Mouse (Mus musculus): ENCODE results near the gene Ovol3. TPM values are rescaled to one million over a fixed set of nuclear protein-coding genes. Genes with fewer than 3 reads are reported as not detected.
"Not testable (repeated sequence)": the region's sequence is repeated elsewhere in the genome, so short reads cannot be mapped to it uniquely, and the experiment has no call there.

The Ovol3 gene
- not detected for total RNA-seq (2021)
- long read RNA-seq, experiment 1 = 0 reads
- long read RNA-seq, experiment 2 = 0 reads

DNA sequence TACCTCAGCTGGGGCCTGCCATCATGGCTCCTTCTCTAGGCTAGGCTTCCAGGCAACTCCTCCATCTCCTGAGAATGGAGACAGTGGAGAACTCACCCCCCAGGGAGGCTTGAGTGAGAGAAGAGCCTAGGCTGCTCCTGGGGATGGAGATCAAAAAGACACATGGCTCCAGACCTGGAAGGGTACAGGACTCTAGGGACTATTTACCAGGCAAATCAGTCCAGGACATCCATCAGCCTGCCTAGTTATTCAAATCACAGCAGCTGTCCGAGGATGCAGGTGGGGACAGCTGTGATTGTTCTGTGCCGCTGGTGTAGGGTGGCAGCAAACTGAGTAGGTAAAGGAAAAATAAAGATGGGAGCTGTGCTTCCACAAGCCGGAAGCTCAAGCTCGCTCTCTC, at the start of gene Ovol3:
TSS of gene Ovol3 (minus strand) at position 101 of the 400 bp plus-strand sequence.
- DNase-seq (ENCODE audit: low spot score in 2 of 2) = no peak

- DNase-seq (ENCODE audit: low spot score in 2 of 2) = no peak
These were observed 47.2 kb upstream of the Ovol3 start for GRCm38 (mm10) chr7:30282740-30283139.

DNA sequence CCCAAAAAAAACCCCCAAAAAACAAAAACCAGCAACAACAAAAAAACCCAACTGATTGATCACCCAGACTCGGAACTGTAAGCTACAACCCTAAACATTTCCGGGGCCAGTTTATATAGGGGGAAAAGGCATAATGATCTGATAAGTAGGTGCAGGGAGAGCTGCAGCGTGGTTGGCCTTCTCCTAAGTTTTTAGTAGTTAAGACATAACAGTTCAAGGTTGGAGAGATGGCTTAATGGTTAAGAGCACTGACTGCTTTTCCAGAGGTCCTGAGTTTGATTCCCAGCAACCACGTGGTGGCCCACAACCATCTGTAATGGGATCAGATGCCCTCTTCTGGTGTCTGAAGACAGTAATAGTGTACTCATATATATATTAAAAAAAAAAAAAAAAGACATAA, 46.0 kb upstream of the Ovol3 start:
- no peak for DNase-seq (ENCODE audit: low spot score in 2 of 2)

DNA sequence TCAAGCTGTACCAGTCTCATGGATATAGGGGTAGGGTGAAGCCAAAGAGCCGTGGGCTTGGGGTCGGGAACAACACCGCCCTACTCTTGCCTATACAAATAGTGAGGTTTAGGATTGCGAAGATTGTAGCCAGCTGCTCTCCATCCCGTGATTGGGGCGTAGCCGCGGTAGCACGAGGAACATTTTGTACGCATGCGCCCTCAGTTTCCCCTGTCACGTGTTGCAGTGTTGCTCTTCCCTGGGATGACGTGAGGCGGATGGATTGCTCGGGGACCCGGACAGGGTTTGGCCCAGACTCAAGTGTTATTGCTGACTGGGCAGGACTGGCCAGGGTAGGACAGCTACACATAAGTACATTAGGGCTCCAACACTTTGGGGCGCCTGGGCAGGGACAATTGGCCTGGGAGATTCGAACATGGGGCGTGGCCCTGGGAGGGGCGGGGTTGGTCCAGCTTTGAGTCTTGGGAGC, 45.2 kb upstream of the Ovol3 start:
- peak; percentile 86 to 91 for DNase-seq (ENCODE audit: low spot score in 2 of 2)

GRCm38 (mm10) chr7:30279951-30280669, 44.6 kb upstream of the Ovol3 start, which contains the start of the genes Thap8 and Wdr62:
Gene Thap8, plus strand, starts transcription at chr7:30280094.
Gene Wdr62, minus strand, starts transcription at chr7:30280419.
- peak; percentile 88 to 95 for DNase-seq (ENCODE audit: low spot score in 2 of 2)

DNA sequence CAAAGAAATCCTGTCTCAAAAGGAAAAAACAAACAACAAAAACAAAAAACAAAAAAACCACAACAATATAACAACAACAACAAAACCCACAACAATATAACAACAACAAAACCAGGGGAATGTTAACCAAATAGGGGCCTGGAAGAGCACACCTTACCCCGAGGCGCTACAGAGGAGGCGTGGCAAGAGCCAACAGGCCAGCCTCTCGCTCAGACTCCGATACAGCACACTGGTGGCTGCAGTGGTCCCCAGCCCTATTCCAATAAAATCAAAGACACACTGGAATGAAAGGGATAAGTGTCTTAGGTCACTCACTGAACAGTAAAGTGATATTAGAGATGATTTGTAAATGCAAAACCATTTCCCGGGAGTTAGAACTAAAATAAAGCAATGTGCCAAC, 44.0 kb upstream of the Ovol3 start:
- no peak for DNase-seq (ENCODE audit: low spot score in 2 of 2)

DNA sequence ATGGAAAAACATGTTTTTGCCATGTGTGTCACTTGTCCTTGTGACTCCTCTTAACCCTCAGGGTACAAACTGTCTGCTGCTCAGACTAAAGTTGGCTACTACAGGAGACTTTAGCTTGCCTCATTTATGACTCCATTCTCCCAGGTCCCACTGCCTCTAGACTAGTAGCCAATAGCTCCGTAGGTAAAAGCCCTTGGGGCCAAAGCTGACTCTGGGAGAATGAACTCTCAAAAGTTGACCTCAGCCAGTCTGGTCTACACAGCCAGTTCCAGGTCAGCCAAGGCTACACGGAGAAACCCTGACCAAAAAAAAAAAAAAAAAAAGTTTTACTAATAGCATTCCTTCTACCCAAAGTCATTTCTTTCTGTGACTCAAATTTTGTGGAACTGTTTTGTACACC, 43.4 kb upstream of the Ovol3 start:
- DNase-seq (ENCODE audit: low spot score in 2 of 2) = no peak

DNA sequence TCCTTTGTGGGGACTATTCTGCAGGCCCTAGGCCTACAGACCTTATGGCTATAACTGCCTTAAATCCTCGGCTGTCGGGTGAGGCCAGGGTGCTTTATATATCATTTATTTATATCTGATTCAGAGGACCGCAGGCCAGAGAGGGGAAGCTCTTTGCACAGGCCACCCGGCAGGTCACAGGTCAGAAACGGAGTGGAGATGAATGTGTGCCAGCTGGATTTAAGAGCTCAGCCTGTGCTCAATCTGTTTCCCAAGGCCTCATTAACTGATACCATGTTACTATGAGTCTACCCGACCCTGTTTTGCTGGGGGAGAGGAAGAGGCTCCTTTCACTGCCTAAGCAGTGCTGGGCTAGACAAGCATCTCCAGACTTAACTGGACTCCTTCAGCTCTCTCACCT, 38.9 kb upstream of the Ovol3 start:
- DNase-seq (ENCODE audit: low spot score in 2 of 2) = no peak

- DNase-seq (ENCODE audit: low spot score in 2 of 2) = no peak
These were observed 34.1 kb upstream of the Ovol3 start for GRCm38 (mm10) chr7:30269641-30270040.

- DNase-seq (ENCODE audit: low spot score in 2 of 2) = no peak
These were observed 31.3 kb upstream of the Ovol3 start for GRCm38 (mm10) chr7:30266780-30267179.

DNA sequence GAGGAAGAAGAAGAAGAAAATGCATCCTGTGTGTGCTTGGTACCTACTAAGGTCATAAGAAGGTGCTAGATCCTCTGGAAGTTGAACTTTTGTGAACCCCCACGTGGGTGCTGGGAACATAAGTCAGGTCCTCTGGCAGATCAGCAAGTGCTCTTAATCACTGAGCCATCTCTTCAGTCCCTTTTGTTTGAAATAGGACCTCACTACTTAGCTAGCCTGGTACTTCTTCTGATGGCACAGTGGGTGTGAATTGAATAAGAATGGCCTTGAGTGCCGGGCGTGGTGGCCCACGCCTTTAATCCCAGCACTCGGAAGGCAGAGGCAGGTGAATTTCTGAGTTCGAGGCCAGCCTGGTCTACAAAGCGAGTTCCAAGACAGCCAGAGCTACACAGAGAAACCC, 30.4 kb upstream of the Ovol3 start:
- DNase-seq (ENCODE audit: low spot score in 2 of 2) = no peak

DNA sequence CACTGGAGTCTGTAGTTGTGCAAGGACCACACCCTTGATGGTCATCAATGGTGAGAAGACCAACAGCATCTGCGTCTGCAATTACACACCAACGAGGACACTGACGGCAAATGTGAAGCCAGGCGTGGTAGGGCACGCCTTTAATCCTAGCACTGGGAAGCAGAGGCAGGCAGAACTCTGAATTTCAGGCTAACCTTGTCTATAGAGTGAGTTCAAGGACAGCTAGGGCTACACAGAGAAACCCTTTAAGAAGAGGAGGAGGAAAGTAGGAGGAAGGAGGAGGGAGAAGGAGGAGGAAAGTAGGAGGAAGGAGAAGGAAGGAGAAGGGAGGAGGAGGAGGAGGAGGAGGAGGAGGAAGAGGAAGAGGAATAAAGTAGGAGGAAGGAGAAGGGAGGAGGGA, 30.0 kb upstream of the Ovol3 start:
- no peak for DNase-seq (ENCODE audit: low spot score in 2 of 2)

- no peak for DNase-seq (ENCODE audit: low spot score in 2 of 2)
These were observed 29.5 kb upstream of the Ovol3 start for GRCm38 (mm10) chr7:30265041-30265440.

DNA sequence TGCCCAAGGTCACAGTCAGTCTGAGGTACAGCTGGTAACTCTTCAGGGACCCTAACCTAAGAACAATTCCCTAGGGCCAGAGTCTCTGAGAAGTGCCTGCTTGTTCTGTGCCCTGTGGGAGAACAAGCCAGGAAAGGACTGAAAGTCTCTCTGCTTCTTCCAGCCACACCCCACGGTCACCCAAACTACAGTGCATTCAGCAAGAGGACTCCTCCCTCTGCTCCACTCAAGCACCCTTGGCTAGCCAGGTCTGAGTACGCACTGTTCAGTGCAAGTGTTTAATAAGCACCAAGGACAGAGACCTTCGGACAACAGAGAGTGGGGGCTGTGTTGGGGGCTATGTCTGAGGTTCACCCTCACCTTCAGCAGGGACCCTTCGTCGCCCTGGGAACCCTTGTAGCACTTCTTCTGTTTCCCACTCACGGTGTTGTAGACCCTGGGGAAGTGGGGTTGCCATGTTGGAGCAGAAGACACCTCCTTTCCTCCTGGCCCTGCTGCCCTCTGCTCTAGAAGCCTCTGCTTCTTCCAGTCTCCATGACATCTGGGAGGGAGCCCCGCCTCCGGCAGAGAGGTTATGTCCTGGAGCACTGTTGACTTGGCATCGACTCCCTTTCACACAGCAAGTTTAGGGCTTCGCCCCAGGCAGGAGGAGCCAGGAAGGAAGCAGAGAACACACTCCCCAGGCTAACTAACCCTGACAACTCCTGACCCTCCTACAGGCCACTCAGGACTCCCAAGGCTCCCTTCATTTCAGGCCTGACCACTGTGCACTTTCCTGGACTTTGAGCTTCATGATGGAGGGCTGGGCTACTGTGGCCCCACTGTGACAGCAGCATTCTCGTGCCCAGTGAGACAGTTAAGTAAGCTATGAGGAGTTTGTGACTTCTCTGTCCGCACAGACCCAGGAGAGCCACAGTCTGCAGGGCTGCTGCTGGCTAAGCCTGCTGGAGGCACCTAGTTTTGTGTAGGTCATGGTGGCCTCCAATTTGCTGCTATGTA, 16.7 kb upstream of the Ovol3 start:
- no peak for DNase-seq (ENCODE audit: low spot score in 2 of 2)

GRCm38 (mm10) chr7:30237374-30237773, 1.8 kb upstream of the Ovol3 start:
- not testable (repeated sequence) for DNase-seq (ENCODE audit: low spot score in 2 of 2)

DNA sequence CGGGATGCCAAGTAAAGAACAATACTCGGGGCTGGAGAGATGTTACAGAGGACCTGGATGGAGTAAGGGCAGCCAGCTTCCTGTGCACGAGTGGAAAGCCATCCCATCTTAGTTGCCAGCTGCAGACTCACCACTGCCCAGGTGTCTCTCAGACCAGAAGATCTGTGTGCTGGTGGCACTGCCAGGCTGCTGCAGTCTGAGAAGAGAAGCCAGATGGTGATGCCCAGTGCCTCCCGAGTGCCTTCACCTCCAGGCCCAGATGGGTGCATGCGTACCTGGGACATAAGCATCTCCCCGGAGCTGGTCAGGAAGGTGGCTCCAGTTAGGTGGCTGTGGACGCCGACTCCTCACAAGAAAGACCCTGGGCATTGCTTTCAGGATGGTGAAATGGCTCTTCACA, 434 bp downstream of the Ovol3 start:
- no peak for DNase-seq (ENCODE audit: low spot score in 2 of 2)

DNA sequence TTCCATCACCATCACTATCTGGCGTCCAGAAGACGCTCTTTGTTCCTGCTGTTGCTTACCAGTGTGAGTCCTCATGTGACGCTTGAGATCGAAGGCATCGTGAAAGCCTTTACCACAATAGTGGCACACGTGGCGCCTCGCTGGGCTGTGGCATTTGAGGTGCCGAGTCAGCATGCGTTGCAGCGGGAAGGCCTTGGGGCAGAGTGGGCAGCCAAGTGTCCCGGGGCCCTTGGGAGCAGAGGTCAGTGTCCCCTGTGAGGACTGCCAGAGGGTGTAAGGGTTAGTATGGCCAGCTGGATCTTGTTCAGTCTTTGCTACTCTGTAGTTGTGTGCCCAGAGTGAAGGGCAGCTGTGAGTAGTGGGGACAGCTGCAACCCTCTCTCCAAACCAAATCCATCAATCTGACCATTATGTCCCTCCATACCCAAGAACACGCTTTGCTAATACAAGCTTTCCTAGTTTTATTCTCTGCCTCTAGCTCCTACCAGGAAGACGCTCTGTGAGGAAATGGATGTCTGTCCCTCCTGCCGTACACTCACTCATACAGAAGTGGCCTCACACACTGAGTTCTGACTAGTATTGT, 1.2 kb downstream of the Ovol3 start:
- DNase-seq (ENCODE audit: low spot score in 2 of 2) = no peak

DNA sequence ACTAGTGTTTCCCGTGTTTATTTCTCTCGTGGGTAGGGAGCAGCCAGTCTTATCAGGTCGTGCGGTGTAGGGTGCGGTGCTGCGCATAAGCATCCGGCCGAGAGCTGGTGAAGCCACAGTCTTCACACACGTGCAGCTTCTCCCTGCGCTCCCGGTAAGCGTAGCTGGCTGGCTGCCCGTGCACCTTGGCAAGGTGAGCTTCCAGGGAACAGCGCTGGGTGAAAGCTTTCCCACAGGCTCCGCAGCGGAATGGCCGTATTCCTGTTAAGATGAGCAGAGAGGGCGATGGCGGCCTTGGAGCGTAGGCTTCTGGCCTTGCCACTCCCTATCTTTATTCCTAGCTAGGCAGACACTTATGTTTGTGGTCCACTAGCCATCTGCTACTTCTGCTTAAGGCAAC, 2.1 kb downstream of the Ovol3 start:
- DNase-seq (ENCODE audit: low spot score in 2 of 2) = peak in 1 of 2 experiments; percentile 17

DNA sequence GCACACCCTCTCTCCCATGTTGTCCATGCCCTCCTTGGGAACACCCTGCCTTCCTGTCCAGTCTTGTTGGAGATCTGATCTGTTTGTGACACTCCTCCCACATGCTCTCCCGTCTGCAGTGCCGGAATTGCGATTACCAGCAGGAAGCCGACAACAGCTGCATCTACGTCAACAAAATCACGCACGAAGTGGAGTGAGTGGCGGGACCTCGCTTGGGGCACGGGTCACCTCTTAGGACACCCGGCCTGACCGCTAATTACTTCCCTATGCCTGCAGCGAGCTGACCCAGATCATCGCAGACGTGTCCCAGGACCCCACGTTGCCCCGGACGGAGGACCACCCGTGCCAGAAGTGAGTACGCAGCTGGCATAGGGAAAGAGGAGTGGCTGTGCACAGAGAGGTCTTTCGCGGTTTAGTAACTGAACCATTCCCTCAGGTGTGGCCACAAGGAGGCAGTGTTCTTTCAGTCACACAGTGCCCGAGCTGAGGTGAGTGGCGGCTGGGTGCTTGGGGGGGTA, 2.8 kb downstream of the Ovol3 start:
- peak; percentile 40 to 54 for DNase-seq (ENCODE audit: low spot score in 2 of 2)

- DNase-seq (ENCODE audit: low spot score in 2 of 2) = peak; percentile 99
These were observed 3.7 kb downstream of the Ovol3 start, which contains the start of the genes Polr2i and Tbcb for GRCm38 (mm10) chr7:30231669-30232454. Gene Polr2i, plus strand, starts transcription at chr7:30231948. Gene Tbcb, minus strand, starts transcription at chr7:30232272.

Measured in layer of hippocampus, postnatal 14 days (tissue).